14 mouse cellular contexts compared by ENCODE assay signal in the genomic region with DNA sequence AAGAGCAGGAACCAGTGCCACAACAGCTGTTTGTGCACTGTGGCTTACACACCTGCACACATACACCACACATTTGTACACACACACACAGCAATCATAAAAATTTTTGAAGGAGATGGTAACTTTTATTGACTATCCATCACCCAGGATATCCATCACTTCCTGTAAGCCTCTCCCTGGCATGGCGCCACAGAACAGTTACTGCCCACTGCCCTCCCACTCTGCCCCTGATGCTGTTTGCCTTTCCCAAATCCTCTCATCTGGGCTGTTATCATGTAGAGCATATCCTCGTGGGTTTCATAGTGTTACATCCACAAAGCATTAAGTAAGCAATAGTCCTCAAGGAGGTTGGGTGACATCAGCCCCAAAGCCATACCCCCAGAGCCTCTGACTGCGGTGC.
"Had no signal": no experiment of that assay in that cellular context is flagged by ENCODE, and none has a peak within 500 bp of the region (broad histone marks: within the 10 kb centered on the region; RNA-seq: fewer than 3 reads in every experiment).

No protein-coding gene starts in this region.

- H3K4me1 ChIP-seq: intestine, embryonic 15.5 days; liver, embryonic 12.5 days had no signal

- H3K36me3 ChIP-seq: intestine, embryonic 15.5 days; kidney, embryonic 15.5 days; limb, embryonic 15.5 days; liver, embryonic 12.5 days; neural tube, embryonic 13.5 days had no signal

- H3K9me3 ChIP-seq: intestine, embryonic 15.5 days; kidney, embryonic 15.5 days; limb, embryonic 15.5 days; liver, embryonic 12.5 days; neural tube, embryonic 13.5 days had no signal

- H3K4me2 ChIP-seq: intestine, embryonic 15.5 days; kidney, embryonic 15.5 days; limb, embryonic 15.5 days; liver, embryonic 12.5 days; lung, embryonic 14.5 days; neural tube, embryonic 13.5 days had no signal

- ATAC-seq: intestine, embryonic 15.5 days; liver, embryonic 12.5 days had no signal

- H3K27ac ChIP-seq: intestine, embryonic 15.5 days; kidney, embryonic 15.5 days; left cerebral cortex, adult 2 months; limb, embryonic 15.5 days; liver, embryonic 12.5 days; neural tube, embryonic 13.5 days had no signal

- H3K27me3 ChIP-seq: intestine, embryonic 15.5 days; kidney, embryonic 15.5 days; limb, embryonic 15.5 days; liver, embryonic 12.5 days; neural tube, embryonic 13.5 days had no signal

- H3K4me3 ChIP-seq: intestine, embryonic 15.5 days; kidney, embryonic 15.5 days; left cerebral cortex, adult 2 months; limb, embryonic 15.5 days; liver, embryonic 12.5 days; neural tube, embryonic 13.5 days had no signal

- H3K9ac ChIP-seq: intestine, embryonic 15.5 days; kidney, embryonic 15.5 days; limb, embryonic 15.5 days; liver, embryonic 12.5 days; lung, embryonic 14.5 days; neural tube, embryonic 13.5 days had no signal

- DNase-seq: kidney, adult 2 months; kidney, postnatal 14 days; lung, postnatal 14 days; right cerebral cortex, adult 18-20 months; right cerebral cortex, postnatal 25 days; thymus, adult 18-20 months; thymus, postnatal 14 days had no signal
